Mouse (Mus musculus) frontal cortex, postnatal 36 days (tissue): ENCODE data around the gene Odf3l1.
"Not testable (repeated sequence)": the region's sequence is repeated elsewhere in the genome, so short reads cannot be mapped to it uniquely, and the experiment has no call there.

Experiments
- DNase-seq, 2 experiments: peaks; one replicate each; pipeline ENCODE4 v3.0.0; 2022; ENCODE audit warnings: low spot score in 2 of 2

Odf3l1 gene

DNA sequence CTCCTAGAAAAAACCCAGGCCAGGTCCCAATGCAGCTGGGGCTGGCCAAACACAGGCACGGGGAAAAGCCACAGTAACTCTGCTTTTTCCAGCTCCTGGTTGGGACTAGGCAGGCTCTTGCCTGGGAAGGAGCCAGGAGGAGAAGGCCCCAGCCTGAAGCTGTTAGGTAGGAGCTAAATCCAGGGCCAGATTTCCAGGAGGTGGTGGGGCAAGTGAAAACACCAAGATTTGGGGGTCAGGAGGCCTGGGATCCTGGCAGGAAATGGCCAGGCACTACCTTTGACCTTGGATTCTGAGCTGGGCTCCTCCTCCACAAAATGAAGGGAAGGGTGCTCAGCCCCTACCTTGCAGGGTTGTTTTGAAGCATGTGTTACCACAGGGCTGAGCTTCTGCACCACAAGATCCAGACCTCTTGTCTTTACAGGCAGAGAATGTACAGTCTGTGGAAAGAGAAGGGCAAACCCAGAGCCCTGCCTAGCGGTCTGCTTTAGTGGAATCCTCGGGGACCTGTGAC lies at the start of gene Odf3l1:
Odf3l1 (minus strand) TSS at position 464 of the 514 bp plus-strand sequence.
- DNase-seq, result no peak

DNA sequence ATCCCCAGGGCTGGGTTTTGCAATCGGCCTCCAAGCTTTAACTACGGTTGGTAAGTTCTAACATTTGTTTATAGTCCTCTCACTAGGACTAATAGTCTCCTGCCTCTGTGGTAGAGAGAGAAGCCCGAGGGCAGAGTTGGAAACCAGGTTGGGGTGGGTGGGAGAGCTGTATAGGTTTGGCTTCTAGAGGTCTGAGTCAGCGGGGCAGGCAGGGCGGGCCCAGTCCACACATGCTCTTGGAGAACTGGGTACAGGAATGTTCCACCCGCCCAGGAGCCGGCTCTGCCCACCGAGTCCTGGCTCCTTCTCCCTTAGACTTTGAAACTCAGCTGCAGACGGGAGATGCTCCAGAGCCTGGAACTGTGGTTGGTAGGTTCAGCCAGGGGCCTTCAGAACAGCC lies 49.5 kb upstream of the Odf3l1 start:
- no peak for DNase-seq

DNA sequence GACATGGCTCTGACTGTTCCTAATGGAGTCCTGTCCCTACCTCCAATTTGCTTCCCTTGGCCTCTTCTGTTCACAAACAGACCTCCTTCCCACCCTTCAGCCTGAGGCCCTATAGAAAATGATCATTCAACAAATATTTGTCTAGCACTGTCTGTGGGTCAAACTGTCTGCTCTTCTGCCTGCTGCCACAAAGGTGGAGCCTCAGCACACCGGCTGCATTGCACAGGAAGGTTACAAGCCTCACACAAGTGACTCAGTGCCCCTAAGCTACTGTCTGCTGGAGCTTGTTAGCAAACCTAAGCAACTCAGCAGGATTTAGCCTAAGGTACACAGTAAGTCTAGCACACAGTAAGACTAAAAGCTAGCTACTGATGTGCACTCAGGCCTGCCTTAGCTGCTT lies 46.5 kb upstream of the Odf3l1 start:
- DNase-seq, result no peak

DNA sequence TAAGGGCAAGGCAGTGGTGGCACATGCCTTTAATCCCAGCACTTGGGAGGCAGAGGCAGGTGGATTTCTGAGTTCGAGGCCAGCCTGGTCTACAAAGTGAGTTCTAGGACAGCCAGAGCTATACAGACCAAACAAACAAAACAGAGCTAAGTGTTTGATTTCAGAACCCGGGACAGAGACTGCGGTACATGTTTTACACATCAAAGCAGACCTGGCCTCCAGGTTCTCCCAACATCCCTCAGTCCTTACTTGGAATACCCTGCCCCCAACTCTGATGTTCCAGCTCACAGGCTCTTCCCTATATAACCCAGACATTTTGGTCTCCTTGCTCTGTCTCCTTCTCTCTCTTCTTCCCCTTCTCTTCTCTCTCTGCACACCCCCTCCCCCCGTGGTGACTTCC lies 45.5 kb upstream of the Odf3l1 start:
- not testable (repeated sequence) for DNase-seq

DNA sequence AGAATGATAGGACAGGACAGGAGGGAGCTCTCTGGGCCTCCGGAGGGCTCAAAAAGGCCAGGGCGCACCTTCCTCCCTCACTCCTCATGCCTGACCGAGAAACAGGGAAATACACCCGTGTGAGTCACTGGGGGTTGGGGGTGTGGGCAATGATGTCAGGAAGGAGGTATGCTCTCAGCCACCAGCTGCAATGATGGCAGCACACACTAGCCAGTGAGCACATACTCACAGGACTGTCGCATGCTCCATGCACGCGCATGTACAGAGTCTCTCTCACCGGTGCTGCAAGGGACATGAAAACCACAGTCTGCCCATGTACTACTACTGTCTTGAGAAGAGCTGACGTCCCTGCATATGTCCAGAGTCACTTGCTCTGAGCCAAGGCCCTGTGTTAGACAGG lies 43.1 kb upstream of the Odf3l1 start:
- DNase-seq, result no peak

DNA sequence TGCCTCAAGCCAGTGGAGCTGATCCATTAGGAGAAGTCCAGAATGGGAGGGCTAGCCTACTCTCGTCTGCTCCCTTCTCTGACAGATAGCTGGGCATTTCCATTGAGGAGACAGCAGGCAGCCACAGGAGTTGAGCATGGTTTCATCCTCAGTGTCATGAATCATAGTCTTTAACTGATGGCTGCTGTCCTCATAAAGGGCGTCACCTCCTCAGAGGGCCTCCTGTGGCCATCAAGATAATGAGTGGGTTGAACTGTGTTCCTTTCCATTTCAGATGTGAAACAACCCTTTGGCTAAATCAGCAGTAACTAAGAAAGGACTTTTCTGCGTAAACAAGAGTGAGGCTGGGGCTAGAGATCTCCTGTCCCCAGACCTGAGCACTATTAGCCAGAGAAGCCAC lies 39.2 kb upstream of the Odf3l1 start:
- no peak for DNase-seq

DNA sequence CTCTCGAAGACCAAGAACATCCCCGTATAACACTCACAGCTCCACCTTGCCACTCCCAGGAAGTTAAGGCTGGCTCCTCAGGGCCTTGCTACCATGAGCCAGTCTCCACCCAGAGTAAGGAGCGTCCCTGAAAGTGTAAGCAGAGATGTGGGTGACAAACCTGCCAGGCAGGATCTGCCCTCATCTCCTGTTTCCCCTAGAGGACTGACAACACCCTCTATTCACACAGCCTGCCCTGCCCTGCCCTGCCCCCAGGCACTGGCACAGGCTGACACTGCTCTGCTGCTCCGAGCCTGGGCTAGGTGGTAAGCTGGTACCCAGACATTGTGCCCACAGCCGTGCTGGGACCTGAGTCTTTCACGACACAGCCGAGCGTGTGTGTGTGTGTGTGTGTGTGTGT lies 36.7 kb upstream of the Odf3l1 start:
- no peak for DNase-seq

DNA sequence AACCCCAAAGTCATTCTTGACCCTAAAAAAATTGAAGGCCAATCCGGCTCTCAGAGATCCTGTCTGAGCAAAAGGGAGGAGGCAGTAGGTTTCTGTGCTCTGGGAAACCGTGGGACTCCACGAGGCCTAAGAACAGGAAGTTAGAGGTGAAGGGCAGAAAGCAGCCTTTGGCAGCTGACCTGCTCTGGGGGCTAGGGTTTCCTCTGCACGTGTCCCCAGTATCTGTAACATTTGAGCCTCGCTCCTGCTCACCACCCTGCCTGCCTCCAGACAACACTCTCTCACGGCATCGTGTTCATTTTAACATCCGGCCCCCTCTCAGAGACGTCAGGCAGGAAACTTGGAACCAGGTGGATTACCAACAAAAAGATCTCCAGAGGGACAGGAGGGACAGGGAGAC lies 36.1 kb upstream of the Odf3l1 start:
- no peak for DNase-seq

DNA sequence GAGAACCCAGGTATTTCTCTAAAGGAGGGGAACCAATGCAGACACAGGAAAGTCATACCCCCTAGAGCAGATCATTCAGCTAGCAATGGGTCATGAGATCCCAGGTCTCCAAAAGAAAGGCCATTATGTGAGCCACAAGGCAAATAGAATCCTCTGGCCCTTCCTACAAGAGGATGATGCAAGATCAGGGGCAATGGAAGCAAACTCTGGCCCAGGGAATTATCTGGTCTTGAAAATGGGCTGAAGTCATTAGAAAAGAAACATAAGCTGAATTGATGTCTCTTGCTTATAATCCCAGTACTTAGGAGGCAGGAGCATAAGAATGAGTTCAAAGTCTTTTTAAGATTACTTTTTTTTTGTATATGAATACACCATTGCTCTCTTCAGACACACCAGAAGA lies 35.6 kb upstream of the Odf3l1 start:
- no peak for DNase-seq

DNA sequence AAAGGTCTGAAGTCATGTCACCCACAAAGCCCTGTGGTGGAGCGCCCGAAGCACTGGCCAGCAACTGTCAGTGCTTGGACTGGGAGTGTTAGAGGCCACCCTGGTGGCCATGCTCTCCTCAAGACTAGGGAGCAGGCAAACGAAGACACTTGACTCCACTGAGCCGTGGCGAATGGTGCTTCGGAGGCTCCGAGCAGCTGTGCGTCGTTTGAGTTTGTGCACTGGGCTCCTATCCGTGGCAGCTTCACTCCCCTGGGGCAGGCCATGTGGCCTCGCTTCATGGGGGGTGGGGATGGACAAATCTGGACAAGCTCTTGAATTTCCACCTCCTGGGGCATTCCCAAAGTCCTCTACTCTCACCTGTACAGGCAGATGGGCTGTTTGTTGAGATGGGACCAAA lies 34.9 kb upstream of the Odf3l1 start:
- DNase-seq, result no peak

DNA sequence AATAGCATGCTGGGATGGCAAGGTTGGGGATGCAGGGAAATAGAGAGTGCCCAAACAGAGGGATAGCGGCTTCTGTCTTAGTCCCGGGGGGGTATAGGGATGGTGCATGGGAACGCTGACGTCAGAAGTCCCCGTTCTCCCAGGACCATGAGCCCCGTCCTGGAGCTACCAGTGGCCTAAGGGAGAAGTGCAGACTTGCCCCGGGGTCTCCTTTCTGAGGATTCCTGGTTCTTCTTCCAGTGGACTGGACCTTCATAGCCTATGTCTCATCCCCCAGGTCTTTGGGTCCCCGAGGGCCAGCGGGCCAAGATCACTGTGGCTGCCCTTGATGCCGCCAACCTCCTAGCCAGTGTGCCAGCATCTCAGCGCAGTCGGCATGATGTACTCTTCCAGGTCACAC lies 32.3 kb upstream of the Odf3l1 start:
- no peak for DNase-seq

DNA sequence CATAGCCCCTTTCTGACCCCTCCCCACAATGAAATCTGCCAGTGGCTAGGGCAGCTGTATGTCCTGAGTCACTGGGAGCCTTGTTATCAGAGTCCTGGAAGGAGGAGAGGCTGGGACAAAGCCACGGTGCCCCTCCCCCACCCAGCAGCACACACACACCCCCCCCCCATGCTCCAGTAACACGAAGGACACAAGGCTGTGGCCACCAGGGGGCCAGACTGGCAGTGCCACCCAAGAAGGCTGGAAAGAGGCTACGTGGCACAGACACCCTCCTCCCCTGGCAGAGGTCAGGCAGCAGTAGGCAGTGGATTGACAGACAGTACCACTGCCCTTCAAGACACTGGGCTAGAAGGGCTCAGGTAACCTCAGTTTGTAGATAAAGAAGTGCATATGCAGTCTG lies 29.5 kb upstream of the Odf3l1 start:
- DNase-seq, result no peak

DNA sequence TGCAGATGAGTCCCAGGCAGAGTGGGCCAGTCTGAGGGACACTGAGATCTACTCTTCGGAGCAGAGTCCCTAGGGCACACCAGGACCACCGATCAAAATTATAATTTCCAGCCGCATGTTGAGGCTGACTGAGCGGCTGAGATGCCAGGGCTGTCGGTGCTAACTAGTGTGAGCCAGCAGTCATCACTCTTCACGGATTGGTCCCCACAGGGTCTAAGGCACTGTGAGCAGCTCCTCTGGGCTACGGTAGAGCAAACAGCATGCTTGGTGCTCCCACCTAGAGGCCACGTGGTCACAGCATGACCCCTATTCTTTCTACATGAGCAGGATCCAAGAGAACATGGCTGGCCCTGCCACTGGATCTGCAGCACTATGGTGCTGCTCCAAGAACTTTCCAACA lies 28.8 kb upstream of the Odf3l1 start:
- no peak for DNase-seq

DNA sequence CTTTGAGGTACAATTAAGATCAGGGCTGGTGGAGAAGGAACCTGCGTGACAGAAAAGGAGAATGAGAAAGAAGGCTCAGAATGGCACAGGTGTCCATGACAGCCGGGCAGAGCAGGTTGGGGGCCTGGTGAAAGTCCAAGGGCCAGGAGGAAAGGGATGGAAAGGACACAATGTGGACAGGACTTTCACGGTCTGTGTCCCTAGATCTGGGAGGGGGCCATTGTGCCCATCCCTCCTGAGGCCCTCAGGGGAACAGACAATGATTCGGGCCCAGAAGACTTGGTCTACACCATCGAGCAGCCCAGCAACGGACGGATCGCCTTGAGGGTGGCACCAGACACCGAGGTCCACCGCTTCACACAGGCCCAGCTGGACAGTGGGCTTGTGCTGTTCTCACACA lies 27.6 kb upstream of the Odf3l1 start:
- no peak for DNase-seq

DNA sequence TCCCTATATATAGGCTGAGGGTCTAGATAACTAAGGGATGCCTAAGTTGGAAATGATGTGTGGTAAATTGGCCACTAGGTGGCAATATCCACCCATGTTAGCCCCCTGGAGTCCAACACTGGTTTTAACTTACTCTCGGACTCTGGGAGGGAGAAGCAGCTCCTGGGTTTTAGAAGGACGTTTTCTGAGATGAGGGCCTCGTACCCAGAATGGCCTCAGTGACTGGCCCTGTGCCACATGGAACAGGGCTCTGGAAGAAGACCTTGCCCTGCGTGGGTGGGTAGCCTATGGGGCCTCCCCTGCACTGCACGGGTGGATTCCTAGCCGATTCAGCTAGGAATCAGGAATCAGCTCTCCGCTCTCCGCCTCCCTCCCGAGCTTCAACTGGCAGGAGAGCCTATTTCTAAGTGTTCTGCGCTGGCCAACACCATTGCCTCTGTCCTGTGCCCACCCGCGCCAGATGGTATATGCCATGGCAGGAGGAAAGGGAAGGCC lies 27.1 kb upstream of the Odf3l1 start:
- DNase-seq, result peak; percentile 70 to 85

DNA sequence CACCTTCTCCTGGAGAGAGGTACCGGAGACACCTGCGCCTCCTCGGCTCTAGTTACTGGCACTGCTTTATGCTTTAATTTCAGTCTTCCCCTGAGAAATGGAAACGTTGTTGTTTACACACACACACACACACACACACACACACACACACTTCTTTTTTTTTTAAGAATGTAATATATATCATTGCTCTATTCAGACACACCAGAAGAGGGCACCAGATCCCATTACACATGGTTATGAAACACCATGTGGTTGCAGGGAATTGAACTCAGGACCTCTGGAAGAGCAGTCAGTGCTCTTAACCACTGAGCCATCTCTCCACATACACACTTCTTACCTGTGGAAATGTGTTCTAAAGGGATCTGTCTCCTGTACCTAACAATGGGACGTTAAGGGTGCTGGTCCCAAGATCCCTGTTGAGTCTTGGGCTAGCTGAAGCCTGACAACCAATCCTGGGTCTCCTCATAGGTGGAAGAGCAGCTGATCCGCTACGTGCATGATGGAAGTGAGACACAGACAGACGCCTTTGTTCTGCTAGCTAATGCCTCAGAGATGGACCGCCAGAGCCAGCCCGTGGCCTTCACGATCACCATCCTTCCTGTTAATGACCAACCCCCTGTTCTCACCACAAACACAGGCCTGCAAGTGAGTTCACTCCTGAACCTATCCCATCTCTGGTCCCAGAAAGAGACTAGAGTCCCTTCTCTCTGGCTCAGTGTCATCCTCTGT lies 26.2 kb upstream of the Odf3l1 start:
- no peak for DNase-seq

DNA sequence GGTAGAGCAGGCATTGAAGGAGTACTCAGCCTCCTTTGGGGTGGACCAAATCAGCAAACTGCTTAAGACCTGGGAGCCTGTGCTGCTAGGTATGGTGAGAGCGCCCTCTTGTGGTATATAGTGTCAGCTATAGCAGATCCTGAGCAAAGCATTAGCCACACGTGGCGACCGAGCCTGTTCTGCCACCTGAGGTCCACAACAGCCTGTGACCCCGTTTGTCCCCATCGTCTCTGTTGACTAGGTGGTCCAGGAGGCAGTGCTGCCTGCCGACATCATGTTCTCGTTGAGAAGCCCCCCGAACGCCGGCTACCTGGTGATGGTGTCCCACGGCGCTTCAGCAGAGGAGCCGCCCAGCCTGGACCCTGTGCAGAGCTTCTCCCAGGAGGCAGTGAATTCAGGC lies 25.3 kb upstream of the Odf3l1 start:
- DNase-seq, result peak; percentile 69 to 84

DNA sequence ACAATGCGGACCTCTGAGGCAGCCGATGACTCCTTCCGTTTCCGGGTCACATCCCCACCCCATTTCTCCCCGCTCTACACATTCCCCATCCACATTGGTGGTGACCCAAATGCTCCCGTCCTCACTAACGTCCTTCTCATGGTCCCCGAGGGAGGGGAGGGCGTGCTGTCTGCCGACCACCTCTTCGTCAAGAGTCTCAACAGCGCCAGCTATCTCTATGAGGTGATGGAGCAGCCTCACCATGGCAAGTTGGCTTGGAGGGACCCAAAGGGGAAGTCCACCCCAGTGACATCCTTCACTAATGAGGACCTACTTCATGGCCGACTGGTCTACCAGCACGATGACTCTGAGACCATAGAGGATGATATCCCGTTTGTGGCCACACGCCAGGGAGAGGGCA lies 23.1 kb upstream of the Odf3l1 start:
- DNase-seq, result no peak

DNA sequence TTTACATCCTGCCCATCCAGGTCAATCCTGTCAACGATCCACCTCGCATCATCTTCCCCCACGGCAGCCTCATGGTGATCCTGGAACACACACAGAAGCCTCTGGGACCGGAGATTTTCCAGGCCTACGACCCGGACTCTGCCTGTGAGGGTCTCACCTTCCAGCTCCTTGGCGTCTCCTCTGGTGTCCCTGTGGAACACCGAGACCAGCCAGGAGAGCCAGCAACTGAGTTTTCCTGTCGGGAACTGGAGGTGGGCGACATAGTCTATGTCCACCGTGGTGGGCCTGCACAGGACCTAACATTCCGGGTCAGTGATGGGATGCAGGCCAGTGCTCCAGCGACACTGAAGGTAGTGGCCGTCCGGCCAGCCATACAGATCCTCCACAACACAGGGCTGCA lies 22.1 kb upstream of the Odf3l1 start:
- no peak for DNase-seq

DNA sequence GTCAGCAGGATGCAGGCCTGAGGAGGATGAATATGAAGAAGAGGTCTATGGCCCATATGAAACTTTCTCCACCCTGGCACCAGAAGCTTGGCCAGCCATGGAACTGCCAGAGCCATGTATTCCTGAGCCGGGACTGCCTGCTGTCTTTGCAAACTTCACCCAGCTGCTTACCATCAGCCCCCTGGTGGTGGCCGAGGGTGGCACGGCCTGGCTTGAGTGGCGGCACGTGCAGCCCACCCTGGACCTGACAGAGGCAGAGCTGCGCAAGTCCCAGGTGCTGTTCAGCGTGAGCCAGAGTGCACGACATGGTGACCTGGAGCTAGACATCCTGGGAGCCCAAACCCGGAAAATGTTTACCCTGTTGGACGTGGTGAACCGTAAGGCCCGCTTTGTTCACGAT lies 21.6 kb upstream of the Odf3l1 start:
- no peak for DNase-seq

DNA sequence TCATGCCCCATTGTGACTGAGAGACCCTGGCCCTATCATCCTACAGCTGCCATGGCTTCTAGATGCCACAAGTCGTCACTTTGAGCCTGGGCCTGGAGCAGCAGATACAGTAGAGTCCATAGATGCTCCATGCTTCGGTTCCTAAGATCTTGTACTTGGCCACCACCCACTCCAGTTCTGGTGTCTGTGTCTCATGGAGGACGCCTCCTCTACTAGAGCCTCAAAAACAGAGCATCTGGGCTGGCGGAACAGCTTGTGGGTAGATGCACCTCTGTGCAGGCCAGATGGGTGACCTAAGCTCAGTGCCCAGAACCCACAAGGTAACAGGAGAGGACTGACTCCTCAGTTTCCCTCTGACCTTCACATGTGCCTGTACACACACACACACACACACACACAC lies 19.8 kb upstream of the Odf3l1 start:
- DNase-seq, result no peak

DNA sequence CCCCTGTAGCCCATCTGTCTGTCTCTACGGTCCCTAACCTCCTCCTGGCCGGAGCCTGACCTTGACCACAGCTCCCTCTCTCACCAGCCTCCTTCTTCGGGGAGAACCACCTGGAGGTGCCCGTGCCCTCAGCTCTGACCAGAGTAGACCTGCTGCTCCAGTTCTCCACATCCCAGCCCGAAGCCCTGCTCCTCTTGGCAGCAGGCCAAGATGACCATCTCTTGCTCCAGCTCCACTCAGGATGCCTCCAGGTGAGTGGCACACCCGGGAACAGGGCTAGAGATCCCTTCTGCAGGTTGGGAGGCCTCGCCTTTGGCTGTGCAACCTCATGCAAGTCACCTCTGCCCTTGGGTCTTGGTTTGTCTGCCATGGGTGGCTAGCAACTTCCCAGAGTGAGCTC lies 19.0 kb upstream of the Odf3l1 start:
- no peak for DNase-seq

DNA sequence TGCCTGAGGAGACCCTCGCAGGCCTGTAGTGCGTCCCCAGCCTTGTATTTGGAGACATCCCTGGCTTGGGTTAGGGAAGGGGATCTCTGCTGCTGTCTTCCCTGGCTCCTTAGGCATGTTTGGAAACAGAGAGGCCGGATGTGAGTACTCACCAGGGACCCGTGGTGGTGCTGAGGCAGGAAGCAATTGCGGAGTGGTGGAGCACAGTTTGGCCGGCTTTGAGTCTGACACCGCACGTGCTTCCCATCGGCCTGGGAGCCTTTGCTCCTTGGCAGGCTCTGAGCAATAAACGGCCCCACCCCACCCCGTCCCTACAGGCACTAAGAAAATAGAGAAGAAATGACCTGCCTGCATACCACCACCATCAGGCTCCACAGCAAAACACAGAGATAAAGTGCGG lies 18.3 kb upstream of the Odf3l1 start:
- DNase-seq, result no peak

DNA sequence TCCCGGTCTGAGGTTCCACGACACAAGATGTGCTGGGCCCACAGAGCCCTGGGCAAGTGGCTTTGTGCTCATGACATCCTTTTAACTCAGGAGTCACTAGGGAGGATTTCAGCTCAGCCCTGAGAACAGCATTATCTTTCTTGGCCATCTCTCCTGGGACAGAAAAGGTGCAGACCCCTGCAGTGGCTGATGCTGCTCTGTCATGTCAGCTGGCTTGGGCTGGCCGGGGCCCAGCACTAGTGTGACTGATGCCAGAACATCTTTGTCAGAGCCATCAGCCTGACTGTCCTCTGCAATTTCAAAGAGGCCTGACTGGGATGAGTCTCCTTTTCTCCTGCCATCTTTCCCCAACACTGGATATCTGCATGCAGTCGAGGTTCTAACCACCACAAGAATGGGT lies 17.8 kb upstream of the Odf3l1 start:
- DNase-seq, result no peak
